Mouse (Mus musculus) thymus, adult 18-20 months (tissue): Measurements from ENCODE around the gene Gimap7.

Source experiments
- DNase-seq, 2 experiments: peaks; one replicate each; pipeline ENCODE4 v3.0.0; 2022; ENCODE audit warnings: mixed read lengths in 2 of 2

The Gimap7 gene

GRCm38 (mm10) chr6:48741711-48742206 lies 23.3 kb downstream of the Gimap7 start:
- DNase-seq: no peak

GRCm38 (mm10) chr6:48742422-48743351 lies 24.3 kb downstream of the Gimap7 start:
- no peak for DNase-seq

GRCm38 (mm10) chr6:48745490-48745889 lies 27.1 kb downstream of the Gimap7 start:
- DNase-seq: peak in 1 of 2 experiments; percentile 1

GRCm38 (mm10) chr6:48745959-48746889 lies 27.8 kb downstream of the Gimap7 start, which contains the start of gene Gimap5:
Gimap5 (plus strand) TSS chr6:48746197.
- peak in 1 of 2 experiments; percentile 77 for DNase-seq

- peak in 1 of 2 experiments; percentile 33 for DNase-seq
These were observed 28.9 kb downstream of the Gimap7 start for GRCm38 (mm10) chr6:48747091-48747966.

- no peak for DNase-seq
These were observed 45.3 kb downstream of the Gimap7 start for GRCm38 (mm10) chr6:48763567-48764270.

GRCm38 (mm10) chr6:48764496-48764895 lies 46.1 kb downstream of the Gimap7 start:
- DNase-seq: no peak

GRCm38 (mm10) chr6:48768178-48768869 lies 49.9 kb downstream of the Gimap7 start:
- DNase-seq: peak; percentile 68 to 81

GRCm38 (mm10) chr6:48768933-48769332 lies 50.5 kb downstream of the Gimap7 start:
- no peak for DNase-seq

GRCm38 (mm10) chr6:48770696-48771095 lies 52.3 kb downstream of the Gimap7 start, which contains the start of gene Gimap3:
Gimap3 (minus strand) TSS chr6:48770851.
- peak in 1 of 2 experiments; percentile 26 for DNase-seq

GRCm38 (mm10) chr6:48772030-48772429 lies 53.6 kb downstream of the Gimap7 start:
- DNase-seq: peak; percentile 62 to 71
